In the genomic region with DNA sequence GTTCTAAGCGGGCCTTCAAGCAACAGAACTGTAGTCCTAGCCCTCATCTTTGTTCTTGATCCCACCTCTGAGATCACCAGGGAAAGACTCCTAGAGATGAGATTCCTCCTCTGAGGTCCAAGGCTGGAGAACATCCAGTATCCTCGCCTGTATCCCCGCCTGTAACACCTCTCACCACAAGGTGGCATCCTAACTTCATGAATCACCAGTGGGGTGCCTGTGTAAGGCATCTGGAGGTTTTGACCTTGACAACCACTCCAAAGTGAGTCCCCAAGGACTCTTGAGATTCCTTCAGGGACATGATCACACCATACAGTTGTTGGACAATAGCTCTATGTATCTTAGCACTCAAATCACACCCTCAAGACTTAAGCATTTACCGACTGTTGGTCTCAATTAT, we compare ENCODE assay signal across 8 mouse cellular contexts. TPM values are rescaled to one million over a fixed set of nuclear protein-coding genes. Genes with fewer than 3 reads are reported as not detected.
DNase-seq lines count a peak whose midpoint lies in the region; ATAC-seq lines count a peak whose summit lies in the region.

No protein-coding gene starts in this region.

- no peak overlapping the region for H3K27ac ChIP-seq in forebrain, embryonic 13.5 days
- no peak overlapping the region for H3K27ac ChIP-seq in hindbrain, embryonic 10.5 days

- H3K4me3 ChIP-seq in forebrain, embryonic 13.5 days = no peak overlapping the region
- no peak overlapping the region for H3K4me3 ChIP-seq in hindbrain, embryonic 10.5 days

- no peak overlapping the region for H3K9ac ChIP-seq in forebrain, embryonic 13.5 days

- H3K36me3 ChIP-seq in forebrain, embryonic 13.5 days (ENCODE audit: poor library complexity, severe bottlenecking) = peaks cover 8% of the 10 kb centered on the region; the same call in 1 of the 2 replicates
- H3K36me3 ChIP-seq in hindbrain, embryonic 10.5 days = peaks cover 13% of the 10 kb centered on the region

- no peaks in the 10 kb centered on the region for H3K27me3 ChIP-seq in forebrain, embryonic 13.5 days
- H3K27me3 ChIP-seq in hindbrain, embryonic 10.5 days (ENCODE audit: insufficient read depth, poor library complexity, severe bottlenecking) = no peaks in the 10 kb centered on the region

- H3K4me2 ChIP-seq in forebrain, embryonic 13.5 days = no peak overlapping the region

- peak; percentile 73 for ATAC-seq in forebrain, embryonic 13.5 days

- no peaks in the 10 kb centered on the region for H3K9me3 ChIP-seq in forebrain, embryonic 13.5 days (replicated peaks)
- H3K9me3 ChIP-seq in hindbrain, embryonic 10.5 days = no peaks in the 10 kb centered on the region

- WGBS in forebrain, embryonic 13.5 days = 22% methylated on average over 4 of the region's 4 CpGs
- 21% methylated on average over 4 of the region's 4 CpGs for WGBS in hindbrain, embryonic 10.5 days

- intact Hi-C loops in heart, postnatal 25 days (cut with DNase I) = loop anchor here (5.0 to 10.0 kb wide), 4 partner anchors 82 to 378 kb away; no protein-coding TSS in a partner anchor

- H3K4me1 ChIP-seq in forebrain, embryonic 13.5 days = 0 out of 2 replicates have a peak, but pooled peaks cover 3% of the 10 kb centered on the region
- H3K4me1 ChIP-seq in hindbrain, embryonic 10.5 days (replicated peaks) = peaks cover 5% of the 10 kb centered on the region; the same call in 1 of the 2 replicates

- peak; percentile 66 to 84 for DNase-seq in heart, adult 18-20 months
- no peak for DNase-seq in heart, postnatal 25 days (ENCODE audit: low spot score)
- peak; percentile 44 for DNase-seq in cerebellum, adult 11 months
- peak; percentile 71 for DNase-seq in hindbrain, embryonic 10.5 days (ENCODE audit: low spot score)
- peak; percentile 41 for DNase-seq in layer of hippocampus, adult 9-11 months
- peak; percentile 73 for DNase-seq in lung, postnatal 25 days (ENCODE audit: low spot score)
- DNase-seq in right cerebral cortex, adult 2 months (ENCODE audit: low spot score in 2 of 2) = peak; percentile 64 to 73

RNA-seq across cellular contexts. Expression of a gene that starts 19.0 kb away (rescaled TPM):
- total RNA-seq in heart, adult 18-20 months (2021) = 10 to 100 TPM in 1 of 2 experiments, 1 to 10 TPM in 1; 9.8 to 10.2 TPM
- total RNA-seq in heart, postnatal 25 days (2021) = 1 to 10 TPM; 5.5 to 5.6 TPM
- polyA plus RNA-seq in forebrain, embryonic 13.5 days (2015; fragmentation: Nextera tagmentation; extraction: Ambion mirVana) = 42.7 and 47.7 TPM in 2 replicates
- 22.7 and 27.2 TPM in 2 replicates for polyA plus RNA-seq in hindbrain, embryonic 10.5 days (2016; fragmentation: Nextera tagmentation; extraction: Ambion mirVana)

RNA-seq across cellular contexts. Expression of a gene that starts 23.7 kb away (rescaled TPM):
- 10 to 100 TPM; 33.3 to 36.9 TPM for total RNA-seq in heart, adult 18-20 months (2021)
- total RNA-seq in heart, postnatal 25 days (2021) = 10 to 100 TPM; 28.6 to 33.1 TPM
- 28.9 and 31.6 TPM in 2 replicates for polyA plus RNA-seq in forebrain, embryonic 13.5 days (2015; fragmentation: Nextera tagmentation; extraction: Ambion mirVana)
- polyA plus RNA-seq in hindbrain, embryonic 10.5 days (2016; fragmentation: Nextera tagmentation; extraction: Ambion mirVana) = 24.0 and 26.0 TPM in 2 replicates
